Mouse (Mus musculus) forebrain, embryonic 13.5 days (tissue): ENCODE data around the gene Cdc42bpb. TPM values are rescaled to one million over a fixed set of nuclear protein-coding genes. Genes with fewer than 3 reads are reported as not detected.

Experiments
- ATAC-seq: fragments of 200-750 bp; cut with Nextera tagmentation; 2 replicates; pipeline ENCODE4 v1.8.0; 2017
- H3K27ac ChIP-seq: fragments of 300-500 bp; sonication (generic); 2 replicates; pipeline ENCODE4 v1.5.1; 2015; ENCODE audit warnings: inconsistent platforms, mild to moderate bottlenecking, moderate library complexity
- H3K27me3 ChIP-seq: fragments of 300-500 bp; sonication (generic); 2 replicates; pipeline ENCODE4 v1.6.1; 2015; ENCODE audit warnings: mild to moderate bottlenecking, inconsistent platforms
- H3K36me3 ChIP-seq: fragments of 300-500 bp; sonication (generic); 2 replicates; pipeline ENCODE4 v1.6.1; 2015; ENCODE audit warnings: mild to moderate bottlenecking, inconsistent platforms; ENCODE audit not compliant: poor library complexity, severe bottlenecking
- H3K4me1 ChIP-seq: fragments of 300-500 bp; sonication (generic); 2 replicates; pipeline ENCODE4 v1.6.1; 2015; ENCODE audit warnings: inconsistent platforms
- H3K4me2 ChIP-seq: fragments of 300-500 bp; sonication (generic); 2 replicates; pipeline ENCODE4 v1.6.1; 2015; ENCODE audit warnings: inconsistent platforms, mild to moderate bottlenecking, moderate library complexity
- H3K4me3 ChIP-seq: fragments of 300-500 bp; sonication (generic); 2 replicates; pipeline ENCODE4 v1.5.1; 2015; ENCODE audit warnings: mild to moderate bottlenecking, inconsistent platforms
- H3K9ac ChIP-seq: fragments of 300-500 bp; sonication (generic); 2 replicates; pipeline ENCODE4 v1.6.1; 2015; ENCODE audit warnings: mild to moderate bottlenecking, inconsistent platforms
- H3K9me3 ChIP-seq: fragments of 300-500 bp; sonication (generic); replicated peaks from 2 replicates; pipeline ENCODE4 v1.6.1; 2016; ENCODE audit warnings: inconsistent platforms
- WGBS: fragments of 180-500 bp; shearing (Covaris S2); methylation state at CpG from one replicate; pipeline ENCODE4 v1.1.7; 2015; 5-methylcytosine and 5-hydroxymethylcytosine counted together
- polyA plus RNA-seq: library from polyadenylated mRNA; unstranded; fragments of >200 nt; fragmentation: Nextera tagmentation; extraction: Ambion mirVana; gene quantifications from 2 replicates; pipeline ENCODE4 v1.2.1, GENCODE M21; 2015

The Cdc42bpb gene
- polyA plus RNA-seq, 1 experiment from 2014 or later, result 25.1 TPM

DNA sequence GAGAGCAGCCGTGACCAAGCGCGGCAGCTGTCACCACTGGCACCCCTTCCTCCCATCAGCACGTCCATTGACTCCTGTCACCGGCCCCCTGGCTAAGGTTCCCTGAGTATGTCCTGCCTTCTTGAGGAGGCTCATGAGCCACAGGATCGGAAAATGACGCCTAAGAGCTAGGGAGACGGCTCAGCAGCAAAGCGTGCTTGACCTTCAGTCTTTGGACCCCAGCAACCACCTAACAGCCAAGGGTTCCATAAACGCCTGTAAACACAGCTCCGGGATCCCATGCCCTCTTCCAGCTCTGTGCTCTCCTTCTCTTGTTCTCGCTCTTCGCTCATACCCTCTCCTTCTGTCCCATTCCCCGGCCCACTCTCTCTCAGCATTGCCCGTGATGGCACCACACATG lies 48.2 kb downstream of the Cdc42bpb start:
- Histone ChIP-seq H3K36me3 (peaks cover 78% of the 10 kb centered on the region), H3K9ac (no peak overlapping the region), H3K4me2 (no peak overlapping the region), H3K9me3 (no peaks in the 10 kb centered on the region), H3K4me1 (no peaks in the 10 kb centered on the region), H3K4me3 (no peak overlapping the region), H3K27me3 (no peaks in the 10 kb centered on the region), H3K27ac (no peak overlapping the region)
- WGBS, result 94% methylated on average over 15 of the region's 15 CpGs
- ATAC-seq, result no peak

DNA sequence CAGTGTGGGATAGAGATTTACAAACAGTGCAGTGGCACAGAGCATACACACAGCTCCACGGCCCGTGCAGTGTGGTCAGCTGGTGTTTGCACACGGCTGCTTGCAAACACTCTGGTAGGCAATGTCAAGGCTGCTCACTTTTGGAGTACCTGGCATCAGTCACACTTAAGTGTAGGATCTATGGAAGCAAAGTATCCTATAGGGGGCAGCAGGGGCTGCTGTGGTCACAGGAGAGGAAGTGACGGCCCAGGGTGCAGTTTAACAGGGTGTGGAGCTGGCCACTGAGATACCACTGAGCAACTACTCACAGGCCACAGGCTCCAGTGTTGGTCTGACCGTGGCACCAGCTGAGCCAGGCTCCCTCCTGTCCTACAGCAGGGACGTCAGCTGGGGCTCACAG lies 49.2 kb downstream of the Cdc42bpb start:
- Histone ChIP-seq H3K9ac (no peak overlapping the region), H3K4me1 (no peaks in the 10 kb centered on the region), H3K36me3 (peaks cover 80% of the 10 kb centered on the region), H3K27ac (no peak overlapping the region), H3K4me3 (no peak overlapping the region), H3K9me3 (no peaks in the 10 kb centered on the region), H3K4me2 (no peak overlapping the region), H3K27me3 (no peaks in the 10 kb centered on the region)
- ATAC-seq, result no peak
- WGBS, result 82% methylated on average over 6 of the region's 6 CpGs

DNA sequence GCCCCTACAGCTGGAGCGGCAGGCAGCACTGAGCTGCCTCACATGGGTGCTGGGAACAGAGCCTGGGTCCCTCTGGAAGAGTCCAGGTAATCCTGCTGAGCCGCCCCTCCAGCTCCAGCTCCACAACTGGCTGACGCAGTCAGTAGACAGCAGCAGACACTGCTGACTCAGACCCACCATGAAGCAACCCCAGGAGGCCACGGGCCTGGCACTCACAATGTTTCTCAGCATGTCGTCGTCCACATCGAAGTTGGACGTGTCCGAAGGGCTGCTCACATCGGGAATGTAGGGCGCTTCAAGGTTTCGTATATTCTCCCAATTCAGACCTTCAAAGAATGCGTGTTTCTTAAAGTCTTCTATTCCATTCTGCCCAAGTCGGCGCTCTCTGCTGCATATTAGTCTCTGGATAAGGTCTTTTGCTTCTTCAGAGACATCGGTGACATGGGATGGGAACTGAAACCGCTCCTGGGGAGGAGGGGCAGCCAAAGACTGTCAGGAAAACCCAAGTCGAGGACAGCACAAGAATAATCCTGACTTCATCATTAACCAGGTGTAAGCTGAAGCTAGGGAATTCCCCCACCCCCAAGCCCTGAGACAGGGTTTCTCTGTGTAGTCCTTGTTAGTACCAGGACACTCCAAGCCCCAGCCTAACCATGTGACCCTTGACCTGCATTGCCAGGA lies 51.6 kb downstream of the Cdc42bpb start:
- Histone ChIP-seq H3K9me3 (no peaks in the 10 kb centered on the region), H3K36me3 (peaks cover 92% of the 10 kb centered on the region), H3K4me1 (no peaks in the 10 kb centered on the region), H3K27ac (no peak overlapping the region), H3K9ac (no peak overlapping the region), H3K27me3 (no peaks in the 10 kb centered on the region), H3K4me3 (no peak overlapping the region), H3K4me2 (no peak overlapping the region)
- ATAC-seq, result no peak
- 93% methylated on average over 18 of the region's 18 CpGs for WGBS

DNA sequence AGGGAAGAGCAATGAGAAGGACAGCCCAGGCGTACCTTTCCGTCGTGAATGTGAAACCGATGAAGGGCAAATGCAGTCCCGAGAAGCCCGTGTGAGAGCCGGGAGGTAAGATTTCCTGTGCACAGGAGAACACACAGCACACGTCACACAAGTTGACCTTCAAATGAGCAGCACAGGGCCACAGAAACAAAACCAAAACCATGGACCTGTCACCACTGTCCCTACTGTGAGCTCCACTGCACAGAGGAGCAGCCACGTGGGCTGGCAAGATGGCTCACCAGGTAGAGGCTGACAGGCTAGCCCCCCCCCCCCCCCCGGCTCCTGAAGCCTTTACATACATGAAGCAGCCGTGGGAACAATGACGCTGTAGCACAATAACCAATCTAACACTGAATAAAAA lies 52.6 kb downstream of the Cdc42bpb start:
- Histone ChIP-seq H3K27me3 (no peaks in the 10 kb centered on the region), H3K4me1 (no peaks in the 10 kb centered on the region), H3K27ac (no peak overlapping the region), H3K9ac (no peak overlapping the region), H3K9me3 (no peaks in the 10 kb centered on the region), H3K4me2 (no peak overlapping the region), H3K4me3 (no peak overlapping the region), H3K36me3 (peaks cover 100% of the 10 kb centered on the region)
- no peak for ATAC-seq
- 96% methylated on average over 12 of the region's 12 CpGs for WGBS

DNA sequence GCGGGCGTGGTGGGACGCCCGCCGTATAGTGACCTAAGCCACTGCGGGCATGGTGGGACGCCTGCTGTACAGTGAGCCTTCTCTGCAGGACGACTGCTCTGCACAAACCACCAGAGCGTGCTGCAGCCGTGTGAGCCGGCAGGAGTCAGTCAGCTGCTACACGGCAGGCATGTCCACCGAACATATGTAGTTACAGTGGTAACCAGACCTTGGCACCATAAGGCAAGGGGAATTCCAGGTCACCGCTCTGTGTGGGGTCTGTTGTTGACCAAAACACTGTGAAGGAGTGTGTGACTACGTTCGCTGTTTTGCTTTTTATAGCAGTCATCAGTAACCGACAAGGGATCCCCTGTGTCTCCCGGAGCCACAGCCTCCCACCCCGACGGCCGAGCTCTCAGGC lies 53.0 kb downstream of the Cdc42bpb start:
- Histone ChIP-seq H3K36me3 (peaks cover 100% of the 10 kb centered on the region), H3K27me3 (no peaks in the 10 kb centered on the region), H3K4me1 (no peaks in the 10 kb centered on the region), H3K4me3 (no peak overlapping the region), H3K4me2 (no peak overlapping the region), H3K9me3 (no peaks in the 10 kb centered on the region), H3K27ac (no peak overlapping the region), H3K9ac (no peak overlapping the region)
- 96% methylated on average over 21 of the region's 21 CpGs for WGBS
- no peak for ATAC-seq

DNA sequence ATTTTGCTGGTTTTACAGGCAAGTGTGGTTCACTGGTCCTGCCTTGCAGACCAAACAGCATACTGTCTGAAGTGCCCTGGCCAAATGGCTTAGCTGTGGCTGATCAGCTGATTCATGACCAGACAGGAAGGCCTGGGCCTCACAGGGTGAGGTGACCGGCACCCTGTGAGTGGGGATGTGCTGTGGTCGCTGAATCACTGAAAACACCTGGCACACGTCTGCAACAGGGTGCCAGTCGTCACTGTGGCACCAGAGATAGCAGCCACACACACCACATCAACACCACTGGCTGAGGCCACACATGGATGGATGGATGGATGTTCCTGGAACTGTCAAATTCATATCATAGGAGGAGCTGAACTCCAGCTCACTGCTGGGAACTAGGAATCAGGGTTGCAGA lies 54.1 kb downstream of the Cdc42bpb start:
- Histone ChIP-seq H3K4me2 (no peak overlapping the region), H3K4me1 (no peaks in the 10 kb centered on the region), H3K27me3 (no peaks in the 10 kb centered on the region), H3K4me3 (no peak overlapping the region), H3K9me3 (no peaks in the 10 kb centered on the region), H3K36me3 (peaks cover 100% of the 10 kb centered on the region), H3K27ac (no peak overlapping the region), H3K9ac (no peak overlapping the region)
- ATAC-seq, result no peak
- WGBS, result 96% methylated on average over 4 of the region's 4 CpGs

DNA sequence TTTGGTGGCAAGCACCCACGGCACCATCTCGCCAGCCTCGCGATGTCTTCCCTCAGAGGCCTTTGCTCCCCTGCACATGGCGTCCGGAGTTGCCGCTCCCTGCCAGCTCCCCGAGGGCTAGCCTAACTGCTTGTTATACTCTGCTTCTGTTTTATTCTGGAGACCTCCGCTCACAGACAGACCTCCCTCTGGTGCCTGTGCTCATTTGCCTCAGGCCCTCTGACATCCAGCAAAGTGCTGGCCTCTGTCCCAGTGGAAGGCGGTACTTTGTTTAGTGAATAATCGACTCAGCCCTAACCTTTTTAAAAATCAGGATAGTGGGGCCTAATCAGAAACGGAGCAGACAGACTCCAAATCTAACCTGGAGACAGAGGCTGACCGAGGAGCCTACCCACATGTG lies 55.7 kb downstream of the Cdc42bpb start:
- no peak overlapping the region for H3K4me2 ChIP-seq
- ATAC-seq, result no peak
- no peaks in the 10 kb centered on the region for H3K9me3 ChIP-seq
- H3K36me3 ChIP-seq, result peaks cover 100% of the 10 kb centered on the region
- no peak overlapping the region for H3K9ac ChIP-seq
- no peak overlapping the region for H3K4me3 ChIP-seq
- no peaks in the 10 kb centered on the region for H3K27me3 ChIP-seq
- no peaks in the 10 kb centered on the region for H3K4me1 ChIP-seq
- 83% methylated on average over 13 of the region's 13 CpGs for WGBS
- H3K27ac ChIP-seq, result no peak overlapping the region

DNA sequence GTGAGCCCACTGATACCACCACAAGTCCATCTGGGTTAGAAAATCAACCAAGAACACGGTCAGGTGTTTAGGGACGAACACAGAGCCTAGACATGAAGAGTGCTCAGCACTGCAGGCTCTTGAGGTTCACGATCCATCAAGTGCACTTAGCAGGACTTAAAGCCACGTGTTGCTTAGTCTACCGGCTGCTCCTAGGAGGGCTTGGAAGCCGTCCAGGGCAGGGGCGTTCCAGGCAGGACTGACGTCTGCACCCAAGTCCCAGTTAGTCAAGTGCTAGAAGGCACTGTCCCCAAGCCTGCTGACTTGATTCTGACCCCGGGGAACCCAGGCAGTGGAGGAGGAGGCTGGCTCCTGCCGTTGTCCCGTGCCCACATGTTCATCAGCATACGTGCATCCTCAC lies 57.0 kb downstream of the Cdc42bpb start:
- Histone ChIP-seq H3K27me3 (no peaks in the 10 kb centered on the region), H3K27ac (no peak overlapping the region), H3K36me3 (peaks cover 100% of the 10 kb centered on the region), H3K9ac (no peak overlapping the region), H3K4me3 (no peak overlapping the region), H3K4me2 (no peak overlapping the region), H3K9me3 (no peaks in the 10 kb centered on the region), H3K4me1 (no peaks in the 10 kb centered on the region)
- no peak for ATAC-seq
- 87% methylated on average over 12 of the region's 12 CpGs for WGBS

DNA sequence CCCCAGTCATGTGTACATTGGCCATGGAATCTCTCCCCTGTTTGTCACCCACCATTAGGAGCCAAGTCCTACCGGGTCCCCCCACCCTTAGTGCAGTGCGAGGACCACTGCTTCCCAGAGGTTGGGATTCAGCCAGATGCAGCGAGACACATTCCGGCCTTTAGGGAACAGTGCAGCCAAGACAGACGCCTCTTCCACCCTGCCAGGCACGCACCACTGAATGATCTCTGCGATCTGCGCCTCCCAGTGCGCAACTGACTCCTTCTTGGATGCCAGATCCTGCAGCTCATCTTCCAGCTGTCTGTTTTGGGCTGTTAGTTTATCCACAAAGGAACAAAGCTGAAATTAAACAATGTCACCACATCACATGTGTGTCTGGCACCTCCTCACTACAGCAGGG lies 59.8 kb downstream of the Cdc42bpb start:
- H3K27me3 ChIP-seq, result no peaks in the 10 kb centered on the region
- ATAC-seq, result no peak
- H3K36me3 ChIP-seq, result peaks cover 100% of the 10 kb centered on the region
- no peak overlapping the region for H3K27ac ChIP-seq
- 94% methylated on average over 9 of the region's 9 CpGs for WGBS
- H3K9me3 ChIP-seq, result no peaks in the 10 kb centered on the region
- H3K4me3 ChIP-seq, result no peak overlapping the region
- no peak overlapping the region for H3K9ac ChIP-seq
- no peaks in the 10 kb centered on the region for H3K4me1 ChIP-seq
- no peak overlapping the region for H3K4me2 ChIP-seq

DNA sequence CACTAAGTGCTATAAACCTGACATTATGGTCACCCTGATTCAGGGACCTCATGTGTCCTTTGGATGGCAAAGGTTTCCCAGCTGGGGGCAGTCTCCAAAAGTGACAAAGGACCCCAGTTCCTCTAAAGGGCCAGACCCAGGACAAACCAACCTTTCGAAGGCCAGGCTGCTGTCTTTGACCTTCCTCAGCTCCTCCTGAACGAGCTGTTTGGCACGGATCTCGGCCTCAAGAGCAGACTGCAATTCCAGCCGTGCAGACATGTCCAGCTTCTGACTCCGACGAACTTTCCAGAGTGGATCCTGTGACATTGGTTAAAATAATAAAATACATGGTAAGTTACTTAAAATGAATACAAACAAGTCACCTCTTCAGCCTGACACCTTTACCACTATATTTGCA lies 63.2 kb downstream of the Cdc42bpb start:
- no peak for ATAC-seq
- Histone ChIP-seq H3K4me1 (no peaks in the 10 kb centered on the region), H3K27ac (no peak overlapping the region), H3K9ac (no peak overlapping the region), H3K36me3 (peaks cover 99% of the 10 kb centered on the region), H3K27me3 (no peaks in the 10 kb centered on the region), H3K4me2 (no peak overlapping the region), H3K9me3 (no peaks in the 10 kb centered on the region), H3K4me3 (no peak overlapping the region)
- 95% methylated on average over 7 of the region's 7 CpGs for WGBS

DNA sequence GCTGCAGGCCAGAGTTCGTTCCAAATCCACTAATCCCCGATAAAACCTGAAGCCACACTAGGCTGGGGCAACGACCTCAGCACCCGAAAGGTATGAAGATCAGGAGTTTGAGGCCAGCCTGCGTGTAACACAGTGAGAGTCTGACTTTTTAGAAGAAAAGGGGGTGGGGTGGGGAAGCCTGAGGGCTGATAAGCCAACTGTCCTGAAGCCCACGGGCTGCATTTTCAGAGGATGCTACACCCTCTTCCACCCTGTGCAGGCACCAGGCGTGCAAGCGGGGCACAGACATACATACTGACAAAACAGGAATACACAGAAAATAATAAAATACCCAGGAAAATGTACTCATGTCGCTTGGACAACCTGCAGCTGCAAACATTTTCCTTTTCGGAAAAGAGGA lies 65.7 kb downstream of the Cdc42bpb start:
- Histone ChIP-seq H3K4me1 (no peaks in the 10 kb centered on the region), H3K4me3 (no peak overlapping the region), H3K36me3 (peaks cover 97% of the 10 kb centered on the region), H3K4me2 (no peak overlapping the region), H3K27me3 (no peaks in the 10 kb centered on the region), H3K27ac (no peak overlapping the region), H3K9me3 (no peaks in the 10 kb centered on the region), H3K9ac (no peak overlapping the region)
- no peak for ATAC-seq
- WGBS, result 96% methylated on average over 10 of the region's 10 CpGs

DNA sequence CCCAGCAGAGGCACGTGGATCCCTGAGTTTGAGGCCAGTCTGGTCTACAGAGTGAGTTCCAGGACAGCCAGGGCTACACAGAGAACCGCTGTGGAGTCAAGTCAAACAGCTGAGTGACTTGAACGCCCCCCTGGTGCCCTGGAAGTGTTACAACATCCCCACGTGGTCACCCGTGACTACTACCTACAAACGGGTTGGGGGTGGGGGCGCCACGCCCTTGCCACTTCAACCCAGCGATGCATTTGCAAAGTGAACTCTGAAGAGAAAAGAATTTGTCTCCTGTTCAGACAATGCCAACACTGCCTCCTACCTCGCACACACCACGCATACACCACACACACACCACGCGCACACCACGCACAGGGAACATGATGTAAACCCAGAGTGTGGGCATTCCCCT lies 67.6 kb downstream of the Cdc42bpb start:
- no peak for ATAC-seq
- no peak overlapping the region for H3K9ac ChIP-seq
- no peaks in the 10 kb centered on the region for H3K9me3 ChIP-seq
- peaks cover 97% of the 10 kb centered on the region for H3K36me3 ChIP-seq
- no peaks in the 10 kb centered on the region for H3K27me3 ChIP-seq
- no peak overlapping the region for H3K4me3 ChIP-seq
- no peak overlapping the region for H3K27ac ChIP-seq
- no peaks in the 10 kb centered on the region for H3K4me1 ChIP-seq
- H3K4me2 ChIP-seq, result no peak overlapping the region
- WGBS, result 89% methylated on average over 14 of the region's 14 CpGs

DNA sequence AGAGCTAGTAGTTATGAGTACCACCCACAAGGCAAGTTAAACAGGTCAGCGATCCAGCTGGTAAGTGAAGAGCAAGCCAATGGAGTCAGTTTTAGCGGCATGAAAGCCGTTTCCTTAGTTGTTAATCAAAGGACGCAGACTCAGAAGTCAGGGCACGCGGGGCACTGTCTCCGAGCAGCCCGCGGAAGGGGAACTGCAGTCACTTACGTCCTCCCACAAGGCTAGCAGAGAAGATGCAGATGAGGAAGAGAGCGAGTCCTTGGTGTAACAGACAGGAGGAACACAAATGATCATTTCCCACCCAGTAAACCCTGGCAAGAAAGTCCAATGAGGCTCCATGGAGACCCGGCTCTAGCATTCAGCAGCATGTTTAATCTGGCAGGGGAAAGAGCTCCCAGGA lies 68.3 kb downstream of the Cdc42bpb start:
- no peak for ATAC-seq
- H3K36me3 ChIP-seq, result peaks cover 97% of the 10 kb centered on the region

More for the DNA sequence above, 68.3 kb downstream of the Cdc42bpb start:
- H3K9me3 ChIP-seq, result no peaks in the 10 kb centered on the region
- H3K4me2 ChIP-seq, result no peak overlapping the region
- no peaks in the 10 kb centered on the region for H3K27me3 ChIP-seq
- no peaks in the 10 kb centered on the region for H3K4me1 ChIP-seq
- H3K27ac ChIP-seq, result no peak overlapping the region
- H3K9ac ChIP-seq, result no peak overlapping the region
- H3K4me3 ChIP-seq, result no peak overlapping the region
- WGBS, result 93% methylated on average over 12 of the region's 12 CpGs
